Mouse (Mus musculus): ENCODE results near the gene Fkbp6.

DNA sequence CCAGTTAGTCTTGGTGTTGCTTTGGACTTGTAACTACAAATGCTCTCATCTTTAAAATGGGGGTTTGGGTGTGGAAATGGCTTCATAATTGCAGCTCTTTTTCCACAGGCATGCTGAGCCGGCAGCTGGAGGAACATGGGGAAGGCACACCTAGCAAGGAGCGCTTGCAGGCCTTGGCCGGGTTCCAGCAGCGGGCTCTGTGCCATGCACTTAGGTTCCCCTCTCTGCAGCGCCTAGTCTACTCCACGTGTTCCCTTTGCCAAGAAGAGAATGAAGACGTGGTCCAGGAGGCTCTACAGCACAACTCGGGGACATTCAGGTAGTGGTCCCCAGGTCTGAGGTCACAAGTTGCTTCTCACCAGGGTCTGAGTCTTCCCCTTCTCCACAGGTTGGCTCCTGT, 25.3 kb upstream of the Fkbp6 start:
- TF ChIP-seq CTCF (IDR thresholded peaks at IDR 0.05; ENCODE audit: low read depth) (no peak), EP300 (IDR thresholded peaks at IDR 0.05; ENCODE audit: low read depth) (no peak)

All from heart, postnatal 0 days (tissue).